Mouse (Mus musculus): ENCODE measurements around the gene Gm3182. TPM values are rescaled to one million over a fixed set of nuclear protein-coding genes. Genes with fewer than 3 reads are reported as not detected.

Gene Gm3182
- under 1 TPM; 0.14 to 0.59 TPM for polyA plus RNA-seq (2017; shearing (Covaris generic))

GRCm38 (mm10) chr14:4481445-4481844 lies at the start of gene Gm3182:
Gm3182 (plus strand) TSS chr14:4481745.

Other genes starting within 250 kb of the Gm3182 start
- not detected for gene Gm3138, start 232.1 kb upstream of the Gm3182 start, polyA plus RNA-seq (2017; shearing (Covaris generic))
- not detected for gene Gm3149, start 164.5 kb upstream of the Gm3182 start, polyA plus RNA-seq (2017; shearing (Covaris generic))
- gene 2610042L04Rik, start 147.0 kb upstream of the Gm3182 start, polyA plus RNA-seq (2017; shearing (Covaris generic)): 10 to 100 TPM in 1 of 2 experiments, 1 to 10 TPM in 1; 5.2 to 13.2 TPM
- under 1 TPM in 1 of 2 experiments, not detected in 1; 0.19 TPM for gene Gm3159, start 84.2 kb upstream of the Gm3182 start, polyA plus RNA-seq (2017; shearing (Covaris generic))
- 1 to 10 TPM; 2.4 to 8.1 TPM for gene Gm3164, start 66.3 kb upstream of the Gm3182 start, polyA plus RNA-seq (2017; shearing (Covaris generic))
- 1 to 10 TPM; 1.7 to 5.1 TPM for gene Gm3173, start 50.8 kb upstream of the Gm3182 start, polyA plus RNA-seq (2017; shearing (Covaris generic))
- not detected for gene Gm3047, start 73.7 kb downstream of the Gm3182 start, polyA plus RNA-seq (2017; shearing (Covaris generic))
- gene Gm8159, start 150.6 kb downstream of the Gm3182 start, polyA plus RNA-seq (2017; shearing (Covaris generic)): under 1 TPM; 0.08 to 0.40 TPM
- gene Gm3239, start 182.4 kb downstream of the Gm3182 start, polyA plus RNA-seq (2017; shearing (Covaris generic)): under 1 TPM in 1 of 2 experiments, not detected in 1; 0.65 TPM
- not detected for gene Gm7876, start 227.5 kb downstream of the Gm3182 start, polyA plus RNA-seq (2017; shearing (Covaris generic))
- 10 to 100 TPM in 1 of 2 experiments, under 1 TPM in 1; 0.71 to 11.6 TPM for gene Gm3252, start 245.0 kb downstream of the Gm3182 start, polyA plus RNA-seq (2017; shearing (Covaris generic))

All from inflammation-experienced regulatory T-cells (primary cell).